Mouse (Mus musculus) testis, adult 2 months (tissue): ENCODE measurements around the gene Cdc42se2. TPM values are rescaled to one million over a fixed set of nuclear protein-coding genes. Genes with fewer than 3 reads are reported as not detected.

Source experiments
- H3K27ac ChIP-seq: fragments of 200-500 bp; 2 replicates; pipeline ENCODE4 v1.5.1; 2012; ENCODE audit warnings: low read depth, low read length; ENCODE audit not compliant: control insufficient read depth, insufficient read depth
- H3K27me3 ChIP-seq: fragments of 200-500 bp; 2 replicates; pipeline ENCODE4 v1.6.1; 2012; ENCODE audit warnings: mild to moderate bottlenecking, low read length, moderate library complexity; ENCODE audit not compliant: control insufficient read depth, insufficient read depth
- H3K36me3 ChIP-seq: fragments of 200-500 bp; 2 replicates; pipeline ENCODE4 v1.6.1; 2012; ENCODE audit warnings: mild to moderate bottlenecking, low read length; ENCODE audit not compliant: control insufficient read depth, insufficient read depth
- H3K4me1 ChIP-seq: fragments of 200-500 bp; 2 replicates; pipeline ENCODE4 v1.6.1; 2012; ENCODE audit warnings: low read length; ENCODE audit not compliant: control insufficient read depth, insufficient read depth
- H3K4me3 ChIP-seq: fragments of 200-500 bp; 2 replicates; pipeline ENCODE4 v1.5.1; 2012; ENCODE audit warnings: low read depth, mild to moderate bottlenecking, low read length, moderate library complexity, mixed read lengths; ENCODE audit not compliant: control insufficient read depth
- CTCF ChIP-seq: fragments of 200-500 bp; IDR thresholded peaks from 2 replicates; pipeline ENCODE4 v1.5.1; 2012; ENCODE audit warnings: low read depth, mild to moderate bottlenecking, inconsistent platforms, low read length, moderate library complexity; ENCODE audit not compliant: control insufficient read depth, insufficient read depth, insufficient replicate concordance
- POLR2A ChIP-seq: fragments of 200-500 bp; IDR thresholded peaks from 2 replicates; pipeline ENCODE4 v1.6.1; 2012; ENCODE audit warnings: low read depth, mild to moderate bottlenecking, inconsistent platforms, low read length, moderate library complexity; ENCODE audit not compliant: control insufficient read depth
- polyA plus RNA-seq: library from polyadenylated mRNA; depleted of rRNA; stranded (reverse); fragments of >200 nt; gene quantifications from 2 replicates; pipeline ENCODE4 v1.2.3, GENCODE M21; 2012

Gene Cdc42se2
- polyA plus RNA-seq, 1 experiment, result 27.6 TPM

GRCm38 (mm10) chr11:54819489-54819888 is 32.0 kb upstream of the Cdc42se2 start:
- Histone ChIP-seq H3K27ac (peak overlapping the region; percentile 82), H3K36me3 (no peaks in the 10 kb centered on the region)
- TF ChIP-seq POLR2A (no peak), CTCF (no peak)

GRCm38 (mm10) chr11:54817449-54817848 is 30.0 kb upstream of the Cdc42se2 start:
- Histone ChIP-seq H3K27ac (no peak overlapping the region), H3K27me3 (no peaks in the 10 kb centered on the region), H3K4me3 (no peak overlapping the region), H3K36me3 (no peaks in the 10 kb centered on the region), H3K4me1 (peaks cover 7% of the 10 kb centered on the region)
- TF ChIP-seq POLR2A, result no peak
- no peak for TF ChIP-seq CTCF

More at GRCm38 (mm10) chr11:54819489-54819888, 32.0 kb upstream of the Cdc42se2 start:
- Histone ChIP-seq H3K4me3 (no peak overlapping the region), H3K4me1 (peaks cover 7% of the 10 kb centered on the region), H3K27me3 (no peaks in the 10 kb centered on the region)

- H3K4me3 ChIP-seq, result no peak overlapping the region
- peaks cover 7% of the 10 kb centered on the region for H3K4me1 ChIP-seq
Measured at GRCm38 (mm10) chr11:54815659-54816058, 28.2 kb upstream of the Cdc42se2 start.

GRCm38 (mm10) chr11:54812812-54813516 is 25.5 kb upstream of the Cdc42se2 start:
- Histone ChIP-seq H3K27ac (no peak overlapping the region), H3K36me3 (no peaks in the 10 kb centered on the region), H3K4me3 (no peak overlapping the region), H3K4me1 (no peaks in the 10 kb centered on the region), H3K27me3 (no peaks in the 10 kb centered on the region)
- TF ChIP-seq CTCF (no peak), POLR2A (no peak)

More at GRCm38 (mm10) chr11:54815659-54816058, 28.2 kb upstream of the Cdc42se2 start:
- H3K27ac ChIP-seq, result no peak overlapping the region
- TF ChIP-seq CTCF (no peak), POLR2A (no peak)
- no peaks in the 10 kb centered on the region for H3K36me3 ChIP-seq
- H3K27me3 ChIP-seq, result no peaks in the 10 kb centered on the region

- H3K4me3 ChIP-seq, result no peak overlapping the region
- no peak for TF ChIP-seq CTCF
- TF ChIP-seq POLR2A, result no peak
- H3K27ac ChIP-seq, result no peak overlapping the region
- H3K27me3 ChIP-seq, result no peaks in the 10 kb centered on the region
- H3K4me1 ChIP-seq, result no peaks in the 10 kb centered on the region
- H3K36me3 ChIP-seq, result no peaks in the 10 kb centered on the region
Measured at GRCm38 (mm10) chr11:54812314-54812713, 24.8 kb upstream of the Cdc42se2 start.

- Histone ChIP-seq H3K4me3 (no peak overlapping the region), H3K4me1 (peaks cover 6% of the 10 kb centered on the region), H3K27me3 (no peaks in the 10 kb centered on the region), H3K36me3 (no peaks in the 10 kb centered on the region), H3K27ac (no peak overlapping the region)
- TF ChIP-seq CTCF (no peak), POLR2A (no peak)
Measured at GRCm38 (mm10) chr11:54811054-54811453, 23.6 kb upstream of the Cdc42se2 start.

GRCm38 (mm10) chr11:54809582-54809981 is 22.1 kb upstream of the Cdc42se2 start:
- Histone ChIP-seq H3K4me1 (peaks cover 6% of the 10 kb centered on the region), H3K4me3 (no peak overlapping the region)

GRCm38 (mm10) chr11:54808177-54808576 is 20.7 kb upstream of the Cdc42se2 start:
- no peak overlapping the region for H3K4me3 ChIP-seq
- H3K4me1 ChIP-seq, result peaks cover 6% of the 10 kb centered on the region
- H3K27me3 ChIP-seq, result no peaks in the 10 kb centered on the region
- no peaks in the 10 kb centered on the region for H3K36me3 ChIP-seq
- no peak for TF ChIP-seq CTCF
- TF ChIP-seq POLR2A, result no peak
- no peak overlapping the region for H3K27ac ChIP-seq

More at GRCm38 (mm10) chr11:54809582-54809981, 22.1 kb upstream of the Cdc42se2 start:
- TF ChIP-seq POLR2A, result no peak
- TF ChIP-seq CTCF, result no peak
- Histone ChIP-seq H3K27me3 (no peaks in the 10 kb centered on the region), H3K27ac (no peak overlapping the region), H3K36me3 (no peaks in the 10 kb centered on the region)
